Mouse (Mus musculus) heart, adult 18-20 months (tissue): ENCODE data around the gene C1qtnf9. TPM values are rescaled to one million over a fixed set of nuclear protein-coding genes. Genes with fewer than 3 reads are reported as not detected.
A peak's percentile ranks its signal among the peaks of the same experiment; 100 is the strongest.

ENCODE experiments used
- DNase-seq, 2 experiments: peaks; one replicate each; pipeline ENCODE4 v3.0.0; 2021 to 2022; ENCODE audit warnings: mixed read lengths in 1 of 2
- total RNA-seq, 2 experiments: library from RNA; stranded (reverse); gene quantifications; 2 replicates each; pipeline ENCODE4 v1.2.3; 2021

Gene C1qtnf9
- total RNA-seq, 2 experiments from 2014 or later: 42.7 to 47.8 TPM

DNA sequence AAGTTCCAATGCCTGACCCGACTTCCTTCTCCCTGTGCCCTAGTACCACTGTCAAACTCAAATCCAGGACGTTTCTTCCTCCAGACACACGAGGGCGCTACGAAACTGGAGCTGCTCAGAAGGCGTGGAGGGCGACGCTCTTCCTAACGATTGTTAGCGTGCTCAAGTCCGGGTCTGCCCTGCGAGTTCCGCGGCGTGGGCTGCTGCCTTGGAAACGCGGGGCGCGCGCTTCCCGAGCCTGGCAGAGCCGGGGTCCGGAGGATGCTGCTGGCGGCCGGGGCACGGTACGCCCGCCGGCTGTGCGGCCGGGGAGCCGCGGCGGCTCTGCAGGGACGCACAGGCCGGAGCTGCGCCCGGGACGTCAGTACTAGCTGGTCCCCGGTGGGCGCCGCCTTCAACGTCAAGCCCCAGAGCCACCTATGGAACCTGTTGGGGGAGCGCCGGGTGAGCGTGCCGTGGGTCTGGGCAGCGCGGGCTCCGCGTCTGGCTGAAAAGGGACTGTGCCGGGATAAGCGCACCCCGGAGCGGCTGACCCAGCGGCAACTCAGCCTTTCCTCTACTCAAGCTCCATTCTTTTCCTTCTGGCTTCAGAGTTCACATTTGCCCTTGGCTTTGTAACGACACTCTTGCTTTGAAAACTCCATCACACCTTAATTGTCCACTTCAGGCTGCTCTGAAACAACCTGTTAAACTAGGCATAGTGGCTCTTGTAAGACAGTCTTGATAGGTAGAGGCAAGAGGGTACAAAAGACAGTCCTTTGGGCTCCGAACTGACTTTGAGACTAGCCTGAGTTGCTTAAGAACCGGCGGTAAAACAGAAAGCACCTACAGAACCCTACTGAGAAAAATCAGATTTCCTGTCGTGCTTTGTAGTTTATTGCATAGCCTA lies 16.7 kb downstream of the C1qtnf9 start, which contains the start of gene Mipep:
Gene Mipep (plus strand): TSS at position 147 of the 889 bp plus-strand sequence.
- DNase-seq: peak; percentile 89 to 94

DNA sequence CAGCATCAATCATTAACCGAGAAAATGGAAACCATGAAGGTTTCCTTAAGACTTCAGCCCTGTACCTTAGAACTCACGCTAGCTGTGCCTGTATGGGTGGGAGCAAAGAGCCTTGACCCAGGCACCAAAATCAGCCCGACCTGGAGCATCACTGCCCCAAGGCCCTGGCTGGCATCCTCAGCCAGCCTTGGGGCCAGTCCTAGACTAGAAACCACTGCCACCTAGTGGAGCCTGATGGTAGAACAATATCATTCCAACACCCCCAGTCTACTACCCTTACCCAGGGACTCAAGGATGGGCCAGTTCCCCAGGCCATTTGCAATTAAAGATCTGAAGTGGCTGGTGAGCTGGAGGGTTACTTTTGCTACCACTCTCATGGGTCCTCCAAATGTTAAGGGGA lies 22.2 kb downstream of the C1qtnf9 start:
- DNase-seq: peak; percentile 46 to 73

DNA sequence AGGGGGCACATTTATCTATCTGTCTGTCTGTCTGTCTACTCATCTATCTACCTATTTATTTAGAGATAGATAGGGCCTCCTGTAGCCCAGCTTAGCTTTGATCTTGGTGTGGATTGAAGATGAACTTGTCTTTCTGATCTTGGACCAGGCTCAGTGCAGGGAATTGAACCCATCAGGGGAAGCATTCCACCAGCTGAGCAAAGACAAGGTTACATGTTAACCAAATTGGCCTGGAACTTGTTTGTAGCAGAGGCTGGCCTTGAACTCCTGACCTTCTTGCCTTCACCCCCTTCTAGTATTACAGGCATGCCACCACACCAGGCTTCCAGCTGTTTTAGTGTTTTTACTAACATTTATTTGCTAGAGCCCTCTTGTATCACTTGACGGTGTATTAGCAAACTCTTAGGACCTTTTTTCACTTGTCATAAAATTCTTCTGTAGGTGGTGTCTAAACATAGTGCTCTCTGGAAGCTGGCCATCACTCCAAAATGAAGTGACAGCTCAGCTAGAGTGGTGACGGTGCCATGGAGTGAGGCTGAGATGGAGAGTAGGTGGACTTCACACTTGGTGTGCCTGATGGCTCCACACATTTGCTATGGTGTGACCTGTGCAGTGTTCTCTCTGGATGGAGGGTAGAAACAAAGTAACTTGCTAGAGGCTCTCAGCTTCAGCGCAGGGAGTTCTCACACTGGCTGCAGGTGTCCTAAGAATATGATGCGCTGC lies 28.8 kb downstream of the C1qtnf9 start:
- DNase-seq: no peak

DNA sequence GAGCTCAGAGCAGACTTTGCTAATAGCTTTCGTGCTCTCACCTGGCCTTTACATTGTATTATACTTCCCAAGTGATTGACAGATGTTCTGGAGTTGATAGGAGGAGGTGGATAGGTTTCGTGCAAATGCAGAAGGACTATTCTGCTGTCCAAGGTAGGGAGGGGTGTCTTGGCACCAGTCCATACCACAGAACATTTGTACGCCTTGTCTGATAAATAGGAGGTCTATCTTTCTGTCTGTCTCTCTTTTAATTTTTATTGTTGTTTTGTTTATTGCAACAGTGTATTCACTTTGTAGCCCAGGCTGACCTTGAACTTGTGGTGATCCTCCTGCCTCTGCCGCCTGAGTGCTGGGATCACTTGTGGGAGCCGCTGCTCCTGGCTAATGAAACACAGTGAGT lies 29.7 kb downstream of the C1qtnf9 start:
- DNase-seq: no peak

DNA sequence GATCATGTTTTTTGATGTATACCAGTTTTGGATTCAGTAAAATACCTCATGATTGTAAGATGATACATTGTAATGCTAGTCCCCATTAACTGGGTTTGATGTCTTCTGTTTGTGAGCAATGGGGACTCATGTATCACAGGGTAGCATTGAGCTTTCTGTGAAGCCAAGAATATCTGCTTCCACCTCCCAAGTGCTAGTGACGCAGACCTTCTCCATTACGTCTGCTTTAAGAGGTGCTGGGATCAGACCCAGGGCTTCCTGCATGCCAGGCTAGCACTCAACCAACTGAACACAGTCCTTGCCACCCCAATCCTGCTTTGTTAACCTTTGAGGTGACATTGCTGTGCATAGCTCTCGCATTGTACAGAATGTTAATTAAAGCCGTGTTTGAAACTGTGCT lies 30.8 kb downstream of the C1qtnf9 start:
- DNase-seq: no peak

DNA sequence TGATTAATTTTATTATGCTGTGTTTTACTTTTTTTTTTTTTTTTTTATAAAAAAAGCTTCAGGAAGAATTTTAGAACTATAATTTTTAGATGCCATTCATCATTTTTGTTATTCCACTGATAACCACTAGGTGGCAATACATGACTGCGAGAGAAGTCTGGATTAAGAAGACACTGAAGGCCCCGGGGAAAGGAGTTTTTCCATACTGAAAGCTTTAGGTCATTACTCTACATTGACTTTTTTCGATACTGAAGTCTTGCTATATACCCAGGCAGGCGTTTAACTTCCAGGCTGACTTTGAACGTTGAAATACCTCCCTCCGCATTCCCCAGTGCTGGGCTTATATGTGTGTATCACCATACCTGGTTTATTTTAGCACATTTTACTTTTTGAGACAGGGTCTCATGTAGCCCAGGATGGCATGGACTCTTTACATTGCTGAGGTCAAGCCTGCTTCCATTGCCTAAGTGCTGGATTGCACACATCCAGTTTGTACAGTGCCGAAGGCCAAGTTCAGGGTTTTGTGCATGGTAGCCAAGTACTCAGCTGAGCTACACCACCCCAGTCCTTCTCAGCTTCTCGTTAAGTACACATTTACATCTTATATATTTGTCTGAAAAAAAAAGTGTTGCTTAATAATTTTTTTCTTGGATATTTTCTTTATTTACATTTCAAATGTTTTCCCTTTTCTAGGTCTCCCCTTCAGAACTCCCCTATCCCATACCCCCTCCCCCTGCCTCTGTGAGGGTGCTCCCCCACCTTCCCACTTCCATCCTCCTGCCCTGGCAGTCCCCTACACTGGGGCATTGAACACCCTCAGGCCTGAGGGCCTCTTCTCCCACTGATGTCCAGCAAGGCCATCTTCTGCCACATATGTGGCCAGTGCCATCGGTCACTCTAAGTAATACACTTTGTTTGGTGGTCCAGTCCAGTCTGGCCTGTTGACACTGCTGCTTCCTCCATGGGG lies 32.1 kb downstream of the C1qtnf9 start:
- peak in 1 of 2 experiments; percentile 58 for DNase-seq

DNA sequence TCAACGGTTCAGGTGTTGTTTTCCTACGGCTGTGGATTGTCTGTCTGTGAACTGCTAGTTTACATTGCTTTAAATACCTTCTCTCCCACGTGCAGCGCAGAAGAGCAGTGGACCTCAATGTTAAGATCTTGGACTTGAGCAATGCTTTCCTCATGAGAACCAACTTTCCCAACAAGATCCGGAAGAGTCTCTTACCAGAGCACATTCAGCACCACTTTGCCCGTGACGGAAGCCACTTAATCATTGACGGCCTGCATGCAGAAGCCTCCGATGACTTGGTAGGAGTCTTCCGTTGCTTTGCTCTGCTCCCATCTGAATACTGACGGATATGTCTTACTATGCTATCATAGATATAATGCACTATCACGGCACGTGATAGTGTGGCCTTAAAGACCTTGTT lies 34.1 kb downstream of the C1qtnf9 start:
- DNase-seq: no peak

DNA sequence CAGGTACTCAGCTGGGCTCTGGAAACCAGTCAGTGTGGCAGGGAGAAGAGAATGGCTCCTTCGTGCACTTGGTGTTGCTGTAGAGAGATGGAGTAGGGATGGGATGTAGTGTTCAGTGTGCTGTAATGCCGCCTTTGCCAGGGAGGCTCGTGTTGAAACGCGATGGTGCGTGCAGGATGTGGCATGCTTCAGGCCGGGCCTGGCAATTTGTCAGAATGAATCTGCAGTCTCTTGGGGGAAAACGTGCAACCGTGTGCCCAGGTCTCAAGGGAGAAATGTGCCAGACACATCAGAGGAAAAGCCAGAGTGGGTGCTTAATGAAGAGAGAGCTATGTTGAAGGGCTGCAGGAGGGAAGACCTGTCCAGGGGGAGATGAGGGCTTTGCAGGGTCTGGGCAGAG lies 37.0 kb downstream of the C1qtnf9 start:
- DNase-seq: no peak

DNA sequence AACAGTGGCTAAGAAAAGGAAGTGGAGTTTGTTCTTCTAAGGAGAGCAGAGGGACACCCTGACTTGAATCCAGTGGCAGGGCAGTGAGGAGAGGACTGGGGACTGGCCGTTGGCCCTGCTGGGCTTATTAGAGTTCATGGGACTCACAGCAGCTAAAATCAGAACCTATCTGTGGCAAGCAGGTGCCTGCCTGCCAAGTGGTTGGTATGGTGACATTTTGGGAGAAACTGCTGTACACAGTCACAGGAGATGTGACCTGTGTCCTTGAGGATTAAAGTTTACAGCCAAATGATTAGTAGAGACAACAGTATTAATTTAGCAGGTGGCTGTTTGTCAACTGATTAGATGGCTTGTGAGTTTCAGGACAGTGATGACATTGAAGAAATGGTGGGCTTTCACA lies 37.9 kb downstream of the C1qtnf9 start:
- DNase-seq: peak; percentile 49

DNA sequence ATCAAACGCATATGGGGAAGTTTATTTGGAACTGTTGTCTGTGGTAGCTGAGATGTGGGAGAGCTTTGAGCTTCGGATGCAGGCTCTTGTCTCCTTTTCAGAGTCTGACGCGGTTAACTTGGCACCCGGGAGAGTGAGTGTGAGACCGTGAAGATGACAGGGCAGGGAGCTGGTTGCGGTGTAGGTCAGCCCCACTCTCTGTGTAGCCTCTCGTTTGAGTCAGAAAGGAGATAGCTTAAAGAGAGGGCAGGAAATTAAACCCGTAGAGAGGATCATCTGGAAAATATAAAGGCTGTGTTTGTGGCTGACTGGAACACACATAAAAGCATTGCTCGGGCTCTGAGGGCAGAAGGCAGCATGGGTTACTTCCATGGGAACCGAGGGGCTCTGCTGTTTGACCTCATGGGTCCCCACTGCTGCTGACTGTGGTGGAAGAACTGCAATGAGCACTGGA lies 39.0 kb downstream of the C1qtnf9 start:
- DNase-seq: no peak

DNA sequence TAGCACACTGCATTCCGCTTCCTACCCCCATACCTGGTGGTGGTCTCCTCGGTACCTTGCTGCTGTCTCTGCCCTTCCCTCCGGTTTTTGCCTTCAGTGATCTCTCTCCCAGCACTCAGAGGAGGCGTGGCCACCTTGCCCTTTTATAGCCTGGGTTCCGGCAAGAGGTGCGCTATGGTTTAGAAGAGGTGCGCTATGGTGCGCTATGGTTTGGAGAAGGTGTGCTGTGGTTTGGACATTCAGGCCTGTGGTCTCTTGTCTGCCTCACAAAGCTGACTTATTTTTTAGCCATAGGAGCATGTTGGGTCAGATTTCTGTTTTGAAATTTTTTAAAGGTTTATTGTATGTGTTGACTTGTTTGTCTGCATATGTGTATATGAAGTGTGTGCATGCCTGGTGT lies 41.9 kb downstream of the C1qtnf9 start:
- no peak for DNase-seq

DNA sequence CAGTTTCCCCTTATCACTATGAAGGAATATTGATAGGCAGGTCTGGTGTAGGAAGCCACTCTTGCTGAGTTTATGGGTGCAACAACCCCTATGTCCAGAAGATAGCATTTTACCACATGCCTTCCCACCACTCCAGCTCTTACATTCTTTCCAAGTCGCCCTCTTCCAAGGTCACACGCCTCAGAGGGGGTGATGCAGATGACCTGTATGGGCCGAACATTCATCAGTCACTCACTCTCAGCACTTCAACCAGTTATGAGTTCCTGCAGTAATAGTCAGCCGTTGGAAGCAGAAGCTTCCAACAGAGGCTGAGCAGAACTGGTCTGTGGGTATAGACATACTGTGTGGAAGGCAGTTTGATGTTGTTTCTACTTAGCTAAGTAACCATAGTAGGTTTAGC lies 43.6 kb downstream of the C1qtnf9 start:
- no peak for DNase-seq

DNA sequence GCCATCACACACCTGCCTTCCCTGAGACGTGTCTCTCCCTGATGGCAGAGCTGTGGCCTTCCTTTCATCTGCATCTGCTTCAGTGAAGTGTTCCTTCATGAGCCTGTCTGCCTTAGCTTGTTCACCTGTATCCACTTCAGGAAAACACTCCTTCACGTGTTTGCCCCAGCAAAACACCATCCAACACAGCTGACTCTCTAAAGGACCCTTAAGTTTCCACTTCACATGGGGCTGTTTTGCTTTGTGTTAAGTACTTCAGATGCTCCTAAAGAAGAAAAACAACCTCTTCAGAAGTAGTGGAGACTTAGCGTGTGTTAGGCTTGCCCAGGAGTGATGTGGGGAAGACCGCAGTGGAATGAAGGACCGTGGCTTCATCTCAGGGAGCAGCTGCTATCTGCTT lies 47.2 kb downstream of the C1qtnf9 start:
- no peak for DNase-seq

DNA sequence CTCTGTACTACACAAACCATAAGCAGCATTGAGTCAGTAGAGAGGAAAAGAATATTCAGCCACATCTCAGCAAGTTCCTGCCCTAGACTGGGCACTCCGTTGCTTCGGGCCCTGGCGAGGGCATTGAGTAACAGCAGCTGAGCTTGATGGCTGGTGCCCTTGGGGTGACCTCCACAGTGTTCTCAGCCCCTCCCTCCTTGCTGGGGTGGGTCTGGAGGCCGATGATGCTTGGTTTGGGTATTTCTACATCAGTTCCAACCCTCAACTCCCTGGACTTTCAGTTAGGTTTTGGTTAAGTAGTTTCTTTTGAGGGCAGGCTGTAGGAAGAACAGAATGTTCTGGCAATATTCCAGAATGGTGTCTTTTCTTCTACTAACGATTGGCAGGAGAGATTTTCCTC lies 50.1 kb downstream of the C1qtnf9 start:
- DNase-seq: no peak

DNA sequence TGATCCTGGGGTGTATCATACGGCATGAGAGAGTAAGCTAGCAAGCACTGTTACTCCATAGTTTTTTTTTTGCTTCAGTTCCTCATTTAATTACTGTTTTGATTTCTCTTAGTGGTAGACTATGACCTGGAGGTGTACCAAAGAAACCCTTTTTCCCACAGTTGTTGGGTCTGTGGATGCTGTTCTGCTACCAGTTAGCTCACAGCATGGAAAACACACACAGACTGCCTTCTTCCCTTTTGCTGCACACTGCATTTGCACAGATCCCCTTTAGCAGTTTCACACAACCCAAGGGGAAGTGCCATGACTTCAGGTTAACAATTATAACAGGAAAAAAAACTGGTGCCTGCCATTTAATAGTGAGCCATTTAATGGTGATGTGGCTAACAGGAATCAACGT lies 62.2 kb downstream of the C1qtnf9 start:
- no peak for DNase-seq

Other genes with a start within 250 kb of the C1qtnf9 start
- 10 to 100 TPM; 11.1 to 11.4 TPM for gene Spata13, start 134.1 kb upstream of the C1qtnf9 start, total RNA-seq
- gene Mipep, start 16.4 kb downstream of the C1qtnf9 start, total RNA-seq: 10 to 100 TPM; 70.0 to 75.1 TPM